Mouse (Mus musculus) right cerebral cortex, postnatal 25 days (tissue): ENCODE measurements around the gene Thbs1.
A peak's percentile ranks its signal among the peaks of the same experiment; 100 is the strongest.

ENCODE experiments used
- DNase-seq: peaks from one replicate; pipeline ENCODE4 v3.0.0; 2022

The Thbs1 gene

GRCm38 (mm10) chr2:118111488-118112131 lies at the start of gene Thbs1:
TSS of gene Thbs1 (plus strand) at chr2:118111876.
- peak; percentile 42 for DNase-seq

GRCm38 (mm10) chr2:118064121-118064764 lies 47.4 kb upstream of the Thbs1 start:
- DNase-seq, result no peak

DNA sequence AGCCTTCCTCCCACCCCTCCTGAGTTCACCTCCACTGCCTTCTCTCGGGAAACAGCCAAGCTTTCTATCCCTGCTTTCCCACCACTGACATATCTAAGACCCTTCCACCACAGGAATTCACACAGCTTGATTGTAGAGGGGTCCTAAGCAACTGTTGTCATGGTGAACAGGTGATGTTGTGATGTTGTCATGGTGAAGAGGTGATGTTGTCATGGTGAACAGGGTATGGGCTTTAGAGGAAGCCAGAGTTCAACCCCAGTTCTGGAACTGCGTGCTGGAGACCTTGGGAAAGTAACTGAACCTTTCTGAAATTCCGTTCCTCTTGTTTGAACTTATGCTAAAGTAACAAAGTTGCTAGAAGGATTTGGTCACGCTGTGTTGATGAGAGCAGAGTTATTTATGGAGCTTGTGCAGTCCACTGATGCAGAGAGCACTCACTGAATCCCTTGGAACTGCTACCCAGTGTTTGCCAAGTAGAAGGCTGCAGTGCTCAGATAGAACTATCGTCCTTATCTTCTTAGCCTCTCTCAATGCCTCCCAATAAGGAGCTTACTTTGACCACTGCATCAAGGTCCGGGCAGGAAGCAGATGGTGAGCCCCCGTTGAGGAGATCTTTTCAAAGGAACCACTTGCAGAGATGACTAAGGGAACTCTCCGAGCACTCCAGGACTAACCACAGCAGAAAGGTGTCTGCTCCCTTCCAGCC lies 45.5 kb upstream of the Thbs1 start:
- DNase-seq, result no peak

GRCm38 (mm10) chr2:118069975-118070374 lies 41.7 kb upstream of the Thbs1 start:
- DNase-seq, result no peak

DNA sequence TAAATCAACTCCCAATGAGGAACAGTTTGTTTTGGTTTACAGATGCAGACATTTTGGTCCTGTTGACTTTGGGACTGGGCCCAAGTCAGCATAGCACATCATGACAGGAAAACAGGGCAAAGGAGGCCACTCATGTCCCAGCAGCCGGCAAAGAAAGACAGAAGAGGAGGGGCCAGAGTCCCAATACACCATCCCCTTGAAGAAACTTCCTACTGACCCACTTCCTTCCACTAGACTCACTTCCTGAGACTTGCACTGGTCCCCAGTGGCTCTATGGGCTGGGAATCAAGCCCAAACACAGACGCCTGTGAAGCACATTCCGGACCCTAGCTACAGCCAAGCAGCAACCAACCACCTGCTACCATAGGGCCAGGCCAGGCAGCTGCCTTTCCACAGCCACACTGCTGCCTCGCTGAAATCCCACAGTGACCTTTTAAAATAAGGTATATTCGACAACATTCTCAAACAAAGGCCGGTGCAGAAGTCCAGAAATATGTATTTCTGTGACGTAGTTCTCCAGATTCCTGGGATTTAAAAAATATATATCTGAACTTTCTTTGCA lies 38.8 kb upstream of the Thbs1 start:
- DNase-seq, result no peak

DNA sequence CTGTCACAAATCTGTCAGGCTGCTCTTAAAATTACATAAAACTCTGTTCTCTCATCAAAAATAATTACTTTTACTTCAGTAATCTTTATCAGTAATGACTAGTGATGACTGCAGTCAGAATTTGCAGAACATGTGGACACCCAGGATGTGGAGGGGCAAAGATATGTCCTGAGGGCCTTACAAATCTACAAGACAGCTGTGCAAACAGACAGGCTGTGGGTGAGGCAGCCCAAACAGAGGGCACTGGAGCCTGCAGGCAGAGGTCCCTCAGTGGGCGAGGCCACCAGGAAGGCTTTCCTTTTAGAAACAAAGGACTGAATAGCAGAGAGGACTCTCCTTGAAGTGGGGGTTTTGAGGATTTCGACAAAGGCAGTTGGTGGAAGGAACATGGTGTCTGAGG lies 37.6 kb upstream of the Thbs1 start:
- DNase-seq, result no peak

DNA sequence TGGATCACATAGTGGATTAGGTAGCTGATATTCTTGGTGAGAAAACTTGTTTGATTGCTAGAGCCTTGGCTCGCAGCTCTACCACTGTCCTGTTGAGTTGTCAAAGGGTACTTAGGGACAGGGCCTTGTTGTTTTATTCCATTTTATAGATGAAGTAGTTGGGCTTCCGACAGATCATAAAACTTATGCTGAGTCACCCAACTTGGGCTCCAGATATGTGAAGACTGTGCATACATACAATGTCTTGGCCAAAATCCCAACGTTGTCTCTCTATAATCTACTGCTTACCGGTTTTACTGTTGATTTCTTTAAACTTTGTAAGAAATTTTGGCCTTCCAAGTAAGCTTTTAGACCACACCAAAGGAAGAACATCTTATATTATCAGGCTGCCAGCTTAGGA lies 36.5 kb upstream of the Thbs1 start:
- DNase-seq, result no peak

- DNase-seq, result no peak
These were observed 32.5 kb upstream of the Thbs1 start for GRCm38 (mm10) chr2:118079131-118079530.

DNA sequence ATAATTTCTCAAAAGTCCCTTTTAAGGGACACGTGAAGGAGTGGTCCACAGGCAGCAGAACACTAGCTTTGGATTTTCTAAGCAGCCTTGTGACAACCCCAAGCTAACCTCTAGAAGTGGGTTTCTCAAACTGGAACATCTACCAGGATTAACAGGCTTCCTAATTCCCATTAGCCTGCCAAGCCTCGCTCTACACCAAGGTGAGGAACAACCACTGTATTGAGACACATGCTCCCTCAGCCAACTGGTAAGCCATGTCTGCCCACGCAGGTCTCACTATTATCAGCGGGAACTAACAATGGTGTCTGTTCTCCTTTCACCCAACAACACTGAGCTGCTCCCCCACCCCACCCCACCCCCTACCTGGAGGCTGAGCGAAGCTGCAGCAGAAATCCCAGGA lies 30.1 kb upstream of the Thbs1 start:
- no peak for DNase-seq

DNA sequence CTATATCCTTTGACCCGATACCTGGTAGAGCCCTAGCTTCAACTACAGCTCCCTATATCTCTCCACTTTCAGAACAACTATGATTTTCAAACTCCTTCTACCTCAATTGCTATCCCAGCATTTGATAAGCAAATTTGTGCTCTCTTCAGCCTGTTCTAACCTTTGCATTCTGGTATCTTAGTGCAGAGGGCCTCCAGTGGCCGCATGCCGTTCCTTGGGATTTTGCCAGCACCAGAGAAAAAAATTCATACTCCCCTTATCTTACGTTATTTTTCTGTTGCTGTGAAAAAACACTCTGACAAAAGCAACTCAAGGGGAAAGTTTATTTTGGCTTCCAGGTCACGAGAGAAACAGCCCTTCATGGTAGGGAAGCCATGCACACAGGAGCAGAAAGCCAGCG lies 28.0 kb upstream of the Thbs1 start:
- DNase-seq, result no peak

- no peak for DNase-seq
These were observed 27.0 kb upstream of the Thbs1 start for GRCm38 (mm10) chr2:118084693-118085092.

GRCm38 (mm10) chr2:118085647-118086046 lies 26.0 kb upstream of the Thbs1 start:
- no peak for DNase-seq

DNA sequence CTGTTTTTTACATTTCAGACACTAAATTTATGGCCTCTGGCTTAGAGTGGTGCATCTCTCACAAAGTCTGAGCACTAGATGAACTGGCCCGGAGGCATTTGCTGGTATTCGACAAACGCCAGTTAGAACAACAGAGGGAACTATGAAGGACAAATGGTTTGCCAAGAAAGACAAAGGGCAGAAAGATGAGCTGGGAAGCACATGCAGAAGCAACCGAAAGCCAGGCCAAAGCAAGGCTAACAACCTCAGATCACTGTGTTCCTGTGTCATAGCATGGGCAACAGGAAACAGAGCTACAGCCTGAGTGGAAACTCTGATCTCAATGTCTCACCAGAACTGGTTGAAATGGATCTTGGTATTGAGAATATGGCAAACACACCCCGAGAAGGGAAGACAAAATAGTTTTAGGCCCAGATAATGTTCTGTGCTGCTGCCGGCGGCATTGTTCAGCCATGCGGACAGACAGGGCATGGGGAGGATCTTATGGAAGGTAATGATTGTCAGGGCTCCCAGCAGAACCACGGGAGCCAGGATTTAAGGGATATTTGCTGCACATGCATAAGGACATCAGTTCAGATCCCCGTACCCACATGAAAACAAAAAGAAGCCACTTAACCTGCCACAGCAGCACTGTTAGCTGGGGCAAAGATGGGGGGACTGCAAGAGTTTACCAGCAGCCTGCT lies 24.5 kb upstream of the Thbs1 start:
- DNase-seq, result no peak

GRCm38 (mm10) chr2:118091226-118091625 lies 20.4 kb upstream of the Thbs1 start:
- no peak for DNase-seq

DNA sequence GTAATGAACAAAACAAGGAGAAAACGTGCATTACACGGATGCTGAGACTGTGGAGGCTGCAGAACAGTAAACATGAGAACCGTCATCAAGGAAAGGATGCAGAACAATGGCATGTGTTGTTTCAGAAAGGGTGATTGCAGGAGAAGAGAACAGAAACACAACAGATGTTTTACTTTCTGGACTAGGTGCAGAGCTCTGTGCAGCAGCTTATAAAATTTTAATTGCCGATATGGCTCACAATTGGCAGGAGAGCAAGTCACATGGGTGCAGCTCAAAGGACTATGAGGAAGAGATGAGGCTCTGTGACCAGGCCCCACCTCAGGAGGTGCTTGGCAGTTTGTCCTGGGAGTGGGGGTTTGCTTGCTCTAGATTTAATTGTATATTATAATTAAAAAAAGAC lies 12.6 kb upstream of the Thbs1 start:
- DNase-seq, result no peak

GRCm38 (mm10) chr2:118102169-118102568 lies 9.5 kb upstream of the Thbs1 start:
- no peak for DNase-seq

GRCm38 (mm10) chr2:118110225-118110915 lies 1.3 kb upstream of the Thbs1 start:
- DNase-seq, result no peak

DNA sequence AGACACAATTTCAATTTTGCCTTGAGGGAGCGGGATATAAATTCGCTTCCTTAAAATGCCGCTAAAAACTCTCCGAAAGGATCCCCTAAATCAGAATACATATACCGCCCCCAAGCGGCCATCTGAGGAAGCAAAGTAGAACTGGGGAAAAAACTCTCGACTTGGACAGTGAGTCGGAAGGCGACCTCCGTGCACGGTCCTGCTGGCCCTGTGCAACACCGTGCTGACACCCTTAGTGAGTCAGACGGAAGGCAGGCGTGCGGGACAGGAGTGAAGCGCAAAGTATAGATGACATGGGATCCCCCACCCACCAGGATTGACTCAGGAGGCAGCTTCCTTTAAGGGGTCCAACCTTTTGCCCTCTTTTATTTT lies 574 bp upstream of the Thbs1 start:
- peak; percentile 82 for DNase-seq

DNA sequence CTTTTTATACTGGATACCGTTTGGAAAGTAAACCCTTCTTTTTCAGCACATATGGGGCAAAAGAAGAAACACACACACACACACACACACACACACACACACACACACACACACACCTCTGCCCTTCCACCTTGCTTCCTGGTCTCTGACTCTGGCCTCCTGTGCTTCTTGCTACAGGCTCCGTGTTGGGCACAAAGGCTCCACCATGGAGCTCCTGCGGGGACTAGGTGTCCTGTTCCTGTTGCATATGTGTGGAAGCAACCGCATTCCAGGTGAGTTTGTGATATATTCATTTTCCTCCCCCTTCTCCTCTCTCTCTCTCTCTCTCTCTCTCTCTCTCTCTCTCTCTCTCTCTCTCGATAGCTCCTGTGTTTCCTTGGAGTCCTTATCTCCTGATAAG lies 762 bp downstream of the Thbs1 start:
- DNase-seq, result no peak

DNA sequence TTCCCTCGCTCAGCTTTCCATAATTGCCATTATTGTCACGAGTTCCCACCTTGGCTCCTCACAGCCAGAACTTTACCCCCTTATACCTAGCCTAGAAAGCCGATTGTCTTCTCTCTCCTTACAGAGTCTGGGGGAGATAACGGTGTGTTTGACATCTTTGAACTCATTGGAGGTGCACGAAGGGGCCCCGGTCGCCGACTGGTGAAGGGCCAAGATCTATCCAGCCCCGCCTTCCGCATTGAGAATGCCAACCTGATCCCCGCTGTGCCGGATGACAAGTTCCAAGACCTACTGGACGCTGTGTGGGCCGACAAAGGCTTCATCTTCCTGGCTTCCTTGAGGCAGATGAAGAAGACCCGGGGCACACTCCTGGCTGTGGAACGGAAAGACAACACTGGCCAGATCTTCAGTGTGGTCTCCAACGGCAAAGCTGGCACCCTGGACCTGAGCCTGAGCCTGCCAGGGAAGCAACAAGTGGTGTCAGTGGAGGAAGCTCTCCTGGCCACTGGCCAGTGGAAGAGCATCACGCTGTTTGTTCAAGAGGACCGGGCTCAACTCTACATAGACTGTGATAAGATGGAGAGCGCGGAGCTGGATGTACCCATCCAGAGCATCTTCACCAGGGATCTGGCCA lies 1.3 kb downstream of the Thbs1 start:
- no peak for DNase-seq

- DNase-seq, result no peak
These were observed 2.3 kb downstream of the Thbs1 start for GRCm38 (mm10) chr2:118113808-118114524.

DNA sequence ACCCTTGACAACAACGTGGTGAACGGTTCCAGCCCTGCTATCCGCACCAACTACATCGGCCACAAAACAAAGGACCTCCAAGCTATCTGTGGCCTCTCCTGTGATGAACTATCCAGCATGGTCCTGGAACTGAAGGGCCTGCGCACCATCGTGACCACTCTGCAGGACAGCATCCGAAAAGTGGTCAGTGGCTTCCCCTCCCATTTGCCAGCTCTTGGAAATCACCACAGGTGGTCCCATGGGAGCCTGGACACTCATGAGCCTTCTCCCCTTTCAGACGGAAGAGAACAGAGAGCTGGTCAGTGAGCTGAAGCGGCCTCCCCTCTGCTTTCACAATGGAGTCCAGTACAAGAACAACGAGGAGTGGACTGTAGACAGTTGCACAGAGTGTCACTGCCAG lies 3.0 kb downstream of the Thbs1 start:
- no peak for DNase-seq
